Mouse (Mus musculus): ENCODE results near the gene Epha2.

Epha2 gene

DNA sequence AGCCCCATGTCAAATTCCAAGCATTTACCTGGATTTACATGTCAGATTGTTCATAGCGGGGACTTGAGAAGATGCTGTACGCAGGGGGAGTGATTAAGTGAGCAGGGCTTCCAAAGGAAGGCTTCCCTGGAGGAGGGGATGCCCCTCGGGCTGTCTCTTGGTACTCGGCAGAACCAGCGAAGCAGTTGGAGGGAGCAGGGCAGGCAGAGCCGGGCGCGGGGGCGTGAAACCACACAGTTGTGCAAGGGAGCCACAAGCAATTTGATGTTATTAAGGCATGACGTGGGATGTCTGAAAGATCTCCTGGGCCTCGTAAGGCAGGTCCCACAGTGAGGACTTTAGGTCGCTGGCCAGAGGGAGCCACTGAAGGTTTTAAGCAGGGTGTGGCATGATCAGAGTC is 28.9 kb downstream of the Epha2 start:
- no peak for DNase-seq (ENCODE audit: low read depth)

DNA sequence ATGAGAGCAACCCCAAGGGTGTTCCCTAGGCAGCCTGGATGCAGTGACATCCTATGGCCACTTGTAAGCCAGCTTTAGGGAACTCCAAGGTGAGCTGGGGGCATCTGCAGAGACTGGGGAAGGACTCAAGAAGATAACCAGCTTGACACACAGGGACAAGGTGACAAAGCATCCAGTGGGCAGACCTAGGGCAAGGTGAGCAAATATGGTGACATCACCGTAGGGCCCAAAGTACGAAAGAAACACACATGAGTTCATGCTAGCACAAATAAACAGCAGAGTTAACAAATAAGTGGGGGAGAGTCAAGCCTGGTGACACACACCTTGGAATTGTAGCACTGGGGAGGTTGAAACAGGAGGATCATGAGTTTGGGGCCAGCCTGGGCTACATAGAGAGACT is 30.4 kb downstream of the Epha2 start:
- DNase-seq (ENCODE audit: low read depth) = no peak

DNA sequence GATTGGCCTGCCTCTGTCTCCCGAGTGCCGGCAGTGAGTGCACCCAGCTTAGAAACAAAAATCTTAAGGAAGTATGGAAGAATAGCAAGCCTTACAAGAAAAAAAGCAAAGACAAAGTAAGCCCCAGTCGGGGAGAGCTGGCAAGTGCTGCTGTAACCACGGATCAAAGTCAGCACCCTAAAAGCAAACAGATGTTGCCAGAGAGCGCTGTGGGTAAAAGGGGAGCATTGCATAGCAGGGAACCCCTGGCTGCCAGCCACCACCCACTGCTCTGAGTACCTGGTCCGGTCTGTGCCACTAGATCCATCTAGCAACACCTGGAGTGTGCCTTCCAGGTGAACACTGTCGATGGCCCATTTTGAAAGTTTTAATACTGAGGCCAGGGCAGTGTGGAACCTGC is 31.2 kb downstream of the Epha2 start:
- no peak for DNase-seq (ENCODE audit: low read depth)

DNA sequence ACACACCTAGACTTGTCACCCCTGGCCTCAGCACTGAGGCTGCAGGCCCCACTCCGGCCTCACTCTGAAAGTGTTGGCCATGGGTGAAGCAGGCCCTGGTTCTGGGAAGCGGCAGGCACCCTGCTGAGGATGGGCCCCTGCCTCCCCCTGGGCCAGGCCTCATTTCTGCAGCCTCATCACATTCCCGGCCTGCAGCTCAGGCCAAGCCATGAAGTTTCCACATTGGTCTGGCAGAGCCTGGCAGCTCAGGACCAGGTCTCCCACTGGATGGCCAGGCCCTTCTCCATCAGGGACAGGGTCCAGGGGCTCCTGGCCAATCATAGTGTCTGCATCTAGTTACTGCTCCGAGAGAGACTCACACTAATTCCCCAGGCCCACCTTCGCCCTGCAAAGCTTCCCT is 33.7 kb downstream of the Epha2 start:
- DNase-seq (ENCODE audit: low read depth) = no peak

DNA sequence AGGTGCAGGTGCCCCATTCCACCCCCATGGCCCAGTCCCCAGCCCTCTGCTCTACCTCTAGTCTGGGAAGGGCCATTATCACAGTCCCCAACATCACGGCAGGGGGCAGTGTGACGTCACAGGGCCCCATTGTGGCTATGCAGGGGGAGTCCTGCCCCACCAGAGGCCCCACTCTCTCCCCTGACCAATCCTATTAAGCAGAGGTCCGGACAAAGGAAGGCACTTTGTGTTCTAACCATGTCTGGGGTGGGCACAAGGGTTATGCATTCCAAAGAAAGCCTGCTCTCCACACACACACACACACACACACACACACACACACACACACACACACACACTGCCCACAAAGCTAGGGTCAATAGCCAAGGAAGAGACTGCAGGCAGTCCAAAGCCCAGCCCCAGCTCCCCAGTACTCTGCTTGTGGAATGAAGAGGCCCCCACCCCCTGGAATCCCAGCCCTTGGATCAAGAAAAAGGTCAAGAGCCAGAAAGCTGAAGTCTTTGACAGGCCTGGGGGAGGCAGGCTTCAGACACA is 34.3 kb downstream of the Epha2 start:
- no peak for DNase-seq (ENCODE audit: low read depth)

DNA sequence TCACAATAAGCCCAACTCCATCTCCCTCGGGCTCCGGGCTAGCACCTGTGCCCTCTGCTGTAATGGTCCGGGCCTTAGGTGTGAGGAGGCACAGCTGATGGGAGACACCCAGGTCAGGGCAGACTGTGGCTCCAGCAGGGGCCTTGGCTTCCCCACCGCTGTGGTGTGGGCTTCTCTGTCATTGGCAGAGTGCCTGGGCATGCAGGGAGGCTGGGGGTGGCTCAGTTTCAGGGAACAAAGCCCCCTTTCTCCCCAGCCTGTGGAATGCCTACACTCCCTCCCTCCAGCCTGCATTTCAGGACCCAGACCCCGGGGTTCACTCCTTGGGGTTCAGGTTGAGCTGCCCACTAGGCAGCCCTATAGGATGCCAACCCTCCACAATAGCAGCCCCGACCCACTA is 35.2 kb downstream of the Epha2 start:
- no peak for DNase-seq (ENCODE audit: low read depth)

DNA sequence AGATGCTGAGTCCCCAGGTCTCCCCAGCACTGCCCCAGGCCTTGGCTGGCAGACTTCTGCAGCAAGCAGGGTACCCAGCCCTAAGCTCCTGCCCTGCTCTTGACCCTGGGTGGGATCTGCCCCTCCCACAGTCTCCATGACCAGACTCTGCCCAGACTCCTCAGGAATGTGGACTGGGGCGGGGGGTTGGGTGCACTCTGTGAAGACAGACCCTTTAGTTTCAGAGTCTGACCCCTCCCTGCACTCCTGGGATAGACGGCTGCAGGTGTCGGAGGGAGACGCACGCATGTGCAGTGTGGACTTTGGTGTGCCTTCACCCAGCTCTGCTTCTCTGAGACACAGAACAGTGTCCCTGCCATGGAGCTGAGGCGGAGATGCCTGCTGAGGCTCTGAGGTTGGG is 36.9 kb downstream of the Epha2 start:
- DNase-seq (ENCODE audit: low read depth) = no peak

DNA sequence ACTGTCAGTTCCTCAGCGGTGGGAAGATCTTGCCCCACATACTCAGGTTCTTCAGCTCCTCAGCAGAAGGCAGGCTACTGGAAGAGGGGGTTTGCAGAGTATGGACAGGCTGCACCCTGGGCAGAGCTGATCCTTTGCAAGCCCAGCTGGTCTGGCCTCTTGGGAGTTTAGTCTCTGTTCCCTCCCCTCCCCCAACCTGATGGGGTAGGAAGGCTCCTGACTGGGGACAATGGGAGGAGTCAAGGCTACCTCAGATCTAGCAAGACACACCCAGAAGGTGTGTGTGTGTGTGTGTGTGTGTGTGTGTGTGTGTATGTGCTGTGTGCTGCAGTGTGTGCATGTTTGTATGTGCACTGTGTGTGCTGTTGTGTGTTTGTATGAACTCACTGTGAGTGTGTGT is 37.8 kb downstream of the Epha2 start:
- DNase-seq (ENCODE audit: low read depth) = no peak

DNA sequence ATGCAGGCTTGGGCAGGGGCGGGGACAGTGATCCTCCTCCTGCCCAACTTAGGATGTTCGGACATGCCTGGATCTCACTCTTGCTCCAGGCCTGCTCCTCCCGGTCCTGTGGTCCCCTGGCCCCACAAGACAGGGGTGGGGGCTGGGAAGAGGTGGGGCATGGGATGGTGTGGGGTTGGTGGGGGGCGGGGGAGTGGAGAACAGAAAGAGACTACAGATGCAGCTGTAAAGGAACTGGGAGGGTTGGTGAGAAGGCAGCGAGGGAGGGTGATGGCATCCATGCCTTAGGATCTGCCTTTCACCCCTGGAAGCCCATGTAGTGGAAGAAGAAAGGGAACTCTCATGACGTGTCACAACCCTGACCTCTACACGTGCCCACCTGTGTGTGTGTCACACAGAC is 40.4 kb downstream of the Epha2 start:
- DNase-seq (ENCODE audit: low read depth) = no peak

DNA sequence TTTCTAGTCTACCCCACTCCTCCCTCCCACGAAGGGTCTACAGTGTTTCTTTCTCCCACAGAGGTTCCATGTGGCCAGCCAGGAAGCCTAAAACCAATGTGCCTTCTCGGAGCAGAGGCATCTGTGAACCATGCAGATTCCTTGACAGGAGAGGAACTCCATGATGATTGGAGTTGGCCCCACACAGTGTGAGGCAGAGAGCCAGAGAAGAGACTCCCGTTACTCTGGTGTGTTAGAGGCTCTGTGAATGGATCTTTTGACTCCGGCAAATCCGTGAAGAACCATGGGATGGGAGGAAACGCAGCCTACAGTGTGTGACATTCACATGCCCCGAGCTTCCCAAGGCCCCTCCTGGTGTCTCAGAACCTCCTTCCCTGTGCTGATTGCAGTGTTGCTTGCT is 42.5 kb downstream of the Epha2 start:
- no peak for DNase-seq (ENCODE audit: low read depth)

DNA sequence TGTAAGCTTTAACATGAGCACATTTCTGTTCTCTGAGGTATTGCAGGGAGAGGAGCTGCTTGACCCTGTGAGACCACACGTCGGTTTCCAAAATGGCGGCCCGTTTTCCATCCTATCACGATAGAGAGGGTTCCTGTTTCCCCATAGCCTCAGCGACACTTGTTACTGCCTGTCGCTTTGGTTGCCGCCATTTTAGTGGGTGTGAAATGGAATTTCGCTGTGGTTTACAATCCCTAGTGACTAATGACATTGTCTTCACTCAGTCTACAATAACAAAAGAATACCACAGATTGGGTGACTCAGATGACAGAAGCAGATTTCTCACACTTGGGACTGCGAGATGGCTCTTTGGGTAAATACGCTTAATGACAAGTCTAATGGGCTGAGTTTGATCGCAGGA is 44.2 kb downstream of the Epha2 start:
- no peak for DNase-seq (ENCODE audit: low read depth)

DNA sequence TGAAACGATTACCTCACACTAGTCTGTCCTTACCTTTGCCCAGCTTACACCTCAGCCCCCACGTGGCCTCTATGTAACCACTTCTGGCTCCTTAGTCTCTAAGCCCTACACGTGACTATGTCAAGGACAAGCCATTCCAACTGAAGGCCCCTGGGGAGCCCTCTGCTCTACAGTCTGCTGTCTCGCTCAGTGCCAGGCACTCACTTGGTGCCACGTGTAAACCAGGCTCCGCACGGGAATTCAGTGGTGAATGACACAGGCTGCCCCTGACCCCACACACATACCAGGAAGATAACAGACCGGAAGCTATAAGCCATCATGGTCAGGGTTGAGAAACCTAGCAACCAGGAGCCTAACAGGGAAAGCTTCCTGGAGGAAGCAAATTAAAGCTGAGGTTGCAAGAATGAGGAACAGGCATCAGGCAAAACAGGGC is 46.3 kb downstream of the Epha2 start:
- DNase-seq (ENCODE audit: low read depth) = no peak

DNA sequence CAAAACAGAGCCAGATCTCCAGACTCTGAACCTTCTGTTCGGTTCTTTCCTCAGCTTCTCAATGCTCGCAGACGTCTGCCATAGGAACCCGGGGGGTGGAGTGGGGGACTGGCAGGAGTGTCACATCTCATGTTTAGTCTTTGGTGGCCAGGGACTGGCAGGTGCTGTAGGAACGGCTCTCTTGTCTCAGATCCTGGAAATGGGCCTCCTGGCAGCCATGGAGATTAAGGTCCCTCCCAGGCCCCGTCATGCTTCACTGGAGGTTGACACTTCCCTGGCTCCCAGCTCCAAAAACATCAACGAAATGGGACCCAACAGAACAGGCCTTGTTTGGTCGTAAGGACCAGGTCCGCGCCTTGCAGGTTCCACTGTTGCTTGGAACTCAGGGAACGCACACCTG is 47.6 kb downstream of the Epha2 start:
- no peak for DNase-seq (ENCODE audit: low read depth)

DNA sequence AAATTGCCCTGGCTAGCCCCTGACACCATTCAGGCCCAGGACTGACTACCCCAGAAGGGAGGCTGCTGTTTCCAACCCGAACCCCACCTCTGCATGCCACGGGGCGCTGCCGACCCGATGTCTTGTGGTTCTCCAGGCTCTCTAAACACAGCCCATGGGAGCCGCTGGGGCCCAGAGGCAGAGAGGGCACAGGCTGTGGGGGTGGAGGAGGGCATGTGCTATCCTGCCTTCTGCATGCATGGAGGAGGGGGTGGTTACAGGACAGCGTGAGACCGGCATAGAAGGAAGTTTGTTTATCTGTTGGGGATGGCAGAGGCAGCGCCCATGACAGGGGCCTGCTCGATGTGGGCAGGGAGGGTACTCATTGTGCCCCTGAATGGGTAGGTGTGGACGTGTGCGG is 49.0 kb downstream of the Epha2 start:
- DNase-seq (ENCODE audit: low read depth) = no peak

DNA sequence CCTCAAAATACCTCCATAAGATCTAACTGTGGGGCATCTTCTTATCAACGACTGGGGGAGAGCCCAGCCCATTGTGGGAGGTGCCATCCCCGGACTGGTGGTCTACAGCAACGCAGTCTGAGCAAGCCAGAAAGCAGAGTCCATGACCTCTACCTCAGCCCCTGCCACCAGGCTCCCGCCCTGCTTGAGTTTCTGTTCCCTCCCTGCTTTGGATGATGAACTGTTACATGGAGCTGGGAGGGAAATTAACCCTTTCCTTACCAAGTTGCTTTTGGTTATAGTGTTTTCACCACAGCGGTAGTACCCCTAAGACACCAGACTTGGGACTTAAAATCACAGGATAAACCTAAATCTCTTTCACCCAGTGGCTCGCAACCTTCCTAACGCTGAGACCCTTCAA is 50.9 kb downstream of the Epha2 start:
- no peak for DNase-seq (ENCODE audit: low read depth)

DNA sequence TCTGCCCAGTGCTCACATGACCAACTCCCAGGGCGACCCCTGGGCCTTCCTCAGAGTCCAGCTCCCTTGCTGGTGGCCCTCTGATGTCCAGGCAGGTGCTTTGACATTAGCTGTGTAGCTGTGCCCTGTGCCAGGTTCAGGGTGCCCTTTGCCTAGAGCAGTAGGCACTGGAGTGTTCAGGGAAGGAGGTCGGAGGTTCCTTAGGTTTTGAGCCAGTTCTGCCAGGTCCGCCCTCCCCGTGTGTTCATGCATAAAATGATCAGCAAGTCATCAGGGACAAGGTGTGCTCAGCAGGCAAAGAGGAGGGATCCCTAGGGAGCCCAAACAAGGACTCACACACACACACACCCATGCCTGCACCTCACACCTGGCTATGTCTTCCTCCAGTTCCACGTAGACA is 51.9 kb downstream of the Epha2 start:
- DNase-seq (ENCODE audit: low read depth) = no peak

DNA sequence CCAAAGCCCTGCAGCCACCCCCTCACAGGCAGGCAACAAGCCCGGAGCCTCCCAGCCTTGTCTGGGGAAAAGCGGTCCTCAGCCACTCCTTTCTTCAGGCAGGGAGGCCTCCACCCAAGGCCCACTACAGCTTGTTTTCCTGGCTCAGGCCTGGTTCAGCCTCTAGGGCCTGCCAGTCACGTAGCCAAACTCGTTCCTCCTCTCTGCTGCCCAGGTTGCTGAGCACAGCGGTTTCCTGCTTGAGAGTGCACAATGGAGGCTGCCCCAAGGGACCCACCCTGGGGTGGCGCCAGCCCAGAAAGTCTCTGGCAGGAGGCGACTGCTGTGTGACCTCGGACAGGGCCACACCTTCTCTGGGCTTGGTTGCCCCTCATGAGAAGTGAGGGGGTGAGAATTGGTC is 52.8 kb downstream of the Epha2 start:
- DNase-seq (ENCODE audit: low read depth) = no peak

DNA sequence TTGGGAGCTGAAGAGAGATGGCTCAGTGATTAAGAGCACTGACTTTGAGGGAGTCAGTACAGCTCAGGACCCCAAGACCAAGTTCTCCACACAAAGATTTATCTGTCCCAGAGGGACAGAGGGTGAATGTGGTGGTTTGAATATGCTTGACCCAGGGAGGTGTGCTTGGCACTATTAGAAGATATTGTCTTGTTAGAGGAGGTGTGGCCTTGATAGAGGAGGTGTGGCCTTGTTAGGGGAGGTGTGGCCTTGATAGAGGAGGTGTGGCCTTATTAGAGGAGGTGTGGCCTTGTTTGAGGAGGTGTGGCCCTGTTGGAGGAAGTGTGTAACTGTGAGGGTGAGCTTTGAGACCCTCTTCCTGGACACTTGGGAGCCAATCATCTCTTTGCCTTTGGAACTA is 56.8 kb downstream of the Epha2 start:
- no peak for DNase-seq (ENCODE audit: low read depth)

DNA sequence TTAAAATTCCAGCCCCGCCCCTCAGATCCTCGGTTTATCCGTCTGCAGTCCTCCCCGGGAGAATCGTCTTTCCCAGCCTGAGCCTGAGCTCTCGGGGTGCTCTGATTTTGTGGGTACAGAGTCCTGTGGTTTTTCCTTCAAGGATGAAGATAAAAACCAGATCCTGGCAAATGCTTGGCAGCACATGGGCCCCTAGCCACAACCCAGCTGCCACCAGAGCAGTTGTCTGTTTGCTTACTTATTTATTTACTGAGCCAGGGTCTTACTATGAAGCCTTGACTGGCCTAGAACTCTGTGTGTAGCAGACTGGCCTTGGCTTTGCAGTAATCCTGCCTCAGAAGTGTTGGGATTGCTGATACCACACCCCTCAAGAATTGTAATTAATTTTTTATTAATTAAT is 58.2 kb downstream of the Epha2 start:
- no peak for DNase-seq (ENCODE audit: low read depth)

DNA sequence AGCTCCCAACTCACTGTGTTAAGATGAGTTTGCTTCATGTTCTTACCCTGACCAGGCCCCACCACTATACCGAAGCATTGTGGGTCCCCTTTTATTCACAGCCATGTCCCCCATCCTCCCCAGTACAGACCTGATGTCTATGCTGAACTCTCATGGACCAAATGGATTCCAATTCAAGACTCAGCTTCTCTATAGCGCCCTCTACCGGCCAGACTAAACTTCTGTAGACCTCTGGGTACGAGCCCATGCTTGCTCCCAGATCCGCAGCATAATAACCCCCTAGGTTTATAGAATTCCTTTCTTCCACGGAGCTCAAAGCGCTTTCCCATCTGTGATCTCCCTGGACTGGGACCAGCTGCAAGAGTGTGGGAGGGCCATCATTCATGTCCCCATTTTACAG is 59.8 kb downstream of the Epha2 start:
- DNase-seq (ENCODE audit: low read depth) = peak; percentile 64

DNA sequence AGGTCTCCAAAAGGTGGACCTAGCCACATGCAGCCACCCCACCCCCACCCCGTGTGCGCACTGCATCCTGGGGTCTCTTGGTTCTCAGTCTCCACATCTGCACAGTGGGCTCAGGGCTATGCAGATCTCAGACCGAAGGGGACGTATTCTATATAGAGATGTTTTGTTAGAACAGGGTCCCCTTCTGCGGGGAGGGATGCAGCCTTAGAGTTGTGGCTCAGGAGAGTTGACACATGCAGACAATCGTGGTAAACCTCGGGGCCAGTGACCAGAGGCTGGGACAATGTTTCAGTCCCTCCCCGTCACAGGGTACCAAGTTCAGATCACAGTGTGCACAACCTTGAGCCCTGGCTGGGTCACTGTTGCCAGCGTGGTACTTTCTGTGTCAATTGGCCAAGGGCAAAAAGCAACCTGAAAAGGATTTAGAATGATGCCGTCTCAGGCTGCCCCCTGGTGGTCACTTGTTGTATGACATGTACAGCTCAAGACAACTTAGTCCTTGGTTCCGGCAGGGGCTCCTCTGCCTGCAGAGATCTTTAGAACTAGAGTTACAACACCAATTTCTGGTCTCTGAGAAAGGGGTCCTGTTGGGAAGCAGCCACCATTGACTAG is 62.0 kb downstream of the Epha2 start:
- DNase-seq (ENCODE audit: low read depth) = peak; percentile 51

DNA sequence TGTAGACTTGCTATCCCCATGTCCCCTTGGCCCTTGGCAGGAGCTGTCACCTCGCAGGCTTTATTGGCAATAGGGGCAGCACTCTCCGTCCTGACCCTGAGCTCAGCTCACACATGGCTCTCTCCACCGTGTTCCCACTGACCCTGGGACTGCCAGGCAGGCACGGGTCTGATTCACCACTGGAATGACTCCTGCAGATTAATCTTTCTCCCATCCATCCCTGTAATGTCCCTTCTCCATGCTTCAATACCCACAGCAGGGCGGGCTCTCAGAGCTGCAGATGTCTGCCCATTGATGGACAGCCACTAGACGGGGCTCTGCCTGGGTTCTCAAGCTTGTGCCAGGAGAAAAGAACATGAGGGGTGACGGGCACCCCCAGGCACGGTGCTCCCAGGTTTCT is 64.1 kb downstream of the Epha2 start:
- DNase-seq (ENCODE audit: low read depth) = no peak

DNA sequence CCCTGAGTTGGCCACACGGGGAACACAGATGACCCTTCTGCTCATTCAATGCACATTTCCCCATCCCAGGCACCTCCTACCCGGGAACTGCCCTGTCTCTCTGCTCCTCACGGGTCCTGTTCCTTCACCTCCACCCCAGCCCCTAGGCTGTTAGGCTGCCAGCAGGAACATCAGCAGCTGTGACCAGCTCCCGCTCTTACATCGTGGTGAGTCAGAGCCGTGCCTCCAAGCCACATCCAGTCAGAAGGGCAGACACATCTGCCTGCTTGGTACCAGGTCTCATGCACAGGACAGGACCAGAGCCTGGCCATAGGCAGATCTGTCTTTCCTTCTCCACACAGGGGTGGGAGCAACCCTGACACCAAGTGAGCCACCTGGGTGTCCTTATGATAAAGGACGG is 64.8 kb downstream of the Epha2 start:
- DNase-seq (ENCODE audit: low read depth) = no peak

DNA sequence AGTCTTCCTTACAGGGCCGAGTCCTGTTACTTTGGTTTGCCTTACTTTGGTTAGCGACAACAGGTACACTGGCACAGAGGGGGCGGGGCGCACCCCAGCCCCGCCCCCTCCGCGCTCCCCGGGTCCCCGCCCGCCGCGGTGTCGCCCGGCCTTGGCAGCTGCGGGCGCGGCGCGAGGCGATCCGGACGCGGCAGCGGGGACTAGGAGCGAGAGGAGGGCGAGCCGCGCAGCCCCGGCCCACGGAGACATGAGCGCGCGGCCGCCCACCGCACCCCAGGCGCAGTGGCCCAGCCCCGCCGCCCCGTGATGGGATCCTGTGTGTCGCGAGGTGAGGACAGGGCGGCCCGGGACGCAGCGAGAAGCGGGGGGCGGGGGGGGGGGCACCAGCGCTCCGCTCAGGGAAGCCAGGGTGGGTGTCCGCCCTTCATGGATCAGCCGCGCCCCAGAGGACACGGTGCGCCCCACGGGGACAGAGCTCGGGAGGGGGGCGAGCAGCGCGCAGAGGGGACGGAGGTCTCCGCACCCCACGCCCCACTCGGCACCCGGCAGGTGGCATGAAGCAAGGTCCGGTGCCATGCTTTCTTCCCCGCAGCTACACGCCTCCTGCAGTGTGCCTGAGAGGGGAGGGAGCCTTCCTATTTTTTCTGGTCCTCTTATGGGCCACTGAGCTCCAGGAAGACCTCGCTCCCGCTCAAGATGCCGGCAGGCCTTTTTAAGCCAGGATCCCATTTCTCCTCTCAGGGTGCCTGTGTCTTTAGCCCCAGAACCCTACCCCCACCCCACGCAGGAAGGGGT is 67.2 kb downstream of the Epha2 start, which contains the start of gene Fam131c:
Fam131c (plus strand) TSS at position 224 of the 795 bp plus-strand sequence.
- no peak for DNase-seq (ENCODE audit: low read depth)

All from c-Kit-positive CD71-negative TER-119-negative erythroid progenitor cells, embryonic 14.5 days (primary cell).